Mouse (Mus musculus): ENCODE data around the gene Ntn1.

The Ntn1 gene

GRCm38 (mm10) chr11:68331676-68332265, 68.9 kb downstream of the Ntn1 start:
- DNase-seq (ENCODE audit: low spot score in 2 of 2) = no peak

- DNase-seq (ENCODE audit: low spot score in 2 of 2) = no peak
Measured at GRCm38 (mm10) chr11:68331117-68331437, 69.5 kb downstream of the Ntn1 start.

- DNase-seq (ENCODE audit: low spot score in 2 of 2) = no peak
Measured at GRCm38 (mm10) chr11:68330398-68331116, 70.1 kb downstream of the Ntn1 start.

GRCm38 (mm10) chr11:68324863-68325262, 75.8 kb downstream of the Ntn1 start:
- DNase-seq (ENCODE audit: low spot score in 2 of 2) = no peak

GRCm38 (mm10) chr11:68321417-68321816, 79.2 kb downstream of the Ntn1 start:
- no peak for DNase-seq (ENCODE audit: low spot score in 2 of 2)

GRCm38 (mm10) chr11:68315551-68316130, 85.0 kb downstream of the Ntn1 start:
- DNase-seq (ENCODE audit: low spot score in 2 of 2) = no peak

GRCm38 (mm10) chr11:68313861-68314260, 86.8 kb downstream of the Ntn1 start:
- no peak for DNase-seq (ENCODE audit: low spot score in 2 of 2)

GRCm38 (mm10) chr11:68313065-68313464, 87.6 kb downstream of the Ntn1 start:
- no peak for DNase-seq (ENCODE audit: low spot score in 2 of 2)

- no peak for DNase-seq (ENCODE audit: low spot score in 2 of 2)
Measured at GRCm38 (mm10) chr11:68308911-68309580, 91.6 kb downstream of the Ntn1 start.

- no peak for DNase-seq (ENCODE audit: low spot score in 2 of 2)
Measured at GRCm38 (mm10) chr11:68305997-68306396, 94.6 kb downstream of the Ntn1 start.

GRCm38 (mm10) chr11:68302323-68302722, 98.3 kb downstream of the Ntn1 start:
- DNase-seq (ENCODE audit: low spot score in 2 of 2) = no peak

- DNase-seq (ENCODE audit: low spot score in 2 of 2) = no peak
Measured at GRCm38 (mm10) chr11:68301660-68302059, 99.0 kb downstream of the Ntn1 start.

- no peak for DNase-seq (ENCODE audit: low spot score in 2 of 2)
Measured at GRCm38 (mm10) chr11:68295474-68295873, 105.1 kb downstream of the Ntn1 start.

- DNase-seq (ENCODE audit: low spot score in 2 of 2) = no peak
Measured at GRCm38 (mm10) chr11:68290631-68291030, 110.0 kb downstream of the Ntn1 start.

GRCm38 (mm10) chr11:68287331-68287730, 113.3 kb downstream of the Ntn1 start:
- DNase-seq (ENCODE audit: low spot score in 2 of 2) = no peak

GRCm38 (mm10) chr11:68286142-68286808, 114.3 kb downstream of the Ntn1 start:
- DNase-seq (ENCODE audit: low spot score in 2 of 2) = no peak

GRCm38 (mm10) chr11:68285754-68286141, 114.9 kb downstream of the Ntn1 start:
- no peak for DNase-seq (ENCODE audit: low spot score in 2 of 2)

GRCm38 (mm10) chr11:68280001-68280510, 120.6 kb downstream of the Ntn1 start:
- DNase-seq (ENCODE audit: low spot score in 2 of 2) = no peak

GRCm38 (mm10) chr11:68276945-68277344, 123.7 kb downstream of the Ntn1 start:
- DNase-seq (ENCODE audit: low spot score in 2 of 2) = no peak

GRCm38 (mm10) chr11:68274331-68274811, 126.3 kb downstream of the Ntn1 start:
- DNase-seq (ENCODE audit: low spot score in 2 of 2) = no peak

GRCm38 (mm10) chr11:68273855-68274254, 126.8 kb downstream of the Ntn1 start:
- DNase-seq (ENCODE audit: low spot score in 2 of 2) = no peak

Data from frontal cortex, postnatal 10 days (tissue).